Mouse (Mus musculus) ovary, postnatal 14 days (tissue): ENCODE data around the gene Dlk1.
A peak's percentile ranks its signal among the peaks of the same experiment; 100 is the strongest.

Source experiments
- DNase-seq: peaks from one replicate; pipeline ENCODE4 v3.0.0; 2022; ENCODE audit warnings: low spot score

The Dlk1 gene

GRCm38 (mm10) chr12:109452592-109452991, at the start of gene Dlk1:
Gene Dlk1, plus strand, starts transcription at chr12:109452823.
- DNase-seq: no peak

GRCm38 (mm10) chr12:109402943-109403342, 49.7 kb upstream of the Dlk1 start:
- DNase-seq: no peak

- no peak for DNase-seq
These were observed 48.9 kb upstream of the Dlk1 start for GRCm38 (mm10) chr12:109403752-109404151.

- no peak for DNase-seq
These were observed 46.6 kb upstream of the Dlk1 start for GRCm38 (mm10) chr12:109406018-109406417.

DNA sequence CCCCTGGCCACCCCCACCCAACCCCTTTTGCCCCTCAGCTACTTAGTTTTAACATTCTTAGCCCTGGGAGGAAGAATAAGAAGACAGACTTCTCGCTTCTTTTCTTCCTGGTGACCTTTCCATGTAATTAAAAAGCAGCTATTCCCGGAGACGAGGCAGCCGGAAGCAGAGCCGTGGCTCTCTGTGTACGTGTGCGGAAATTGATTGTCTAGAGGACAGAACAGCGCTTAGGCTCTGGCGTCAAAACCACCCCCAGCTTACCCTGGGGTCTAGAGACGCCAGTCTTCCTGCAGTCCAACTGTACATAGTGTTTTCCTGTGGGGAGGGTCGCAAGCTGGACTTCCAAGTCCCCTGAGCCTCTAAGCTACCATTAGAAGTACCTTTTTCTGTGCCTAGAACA, 41.9 kb upstream of the Dlk1 start:
- DNase-seq: no peak

DNA sequence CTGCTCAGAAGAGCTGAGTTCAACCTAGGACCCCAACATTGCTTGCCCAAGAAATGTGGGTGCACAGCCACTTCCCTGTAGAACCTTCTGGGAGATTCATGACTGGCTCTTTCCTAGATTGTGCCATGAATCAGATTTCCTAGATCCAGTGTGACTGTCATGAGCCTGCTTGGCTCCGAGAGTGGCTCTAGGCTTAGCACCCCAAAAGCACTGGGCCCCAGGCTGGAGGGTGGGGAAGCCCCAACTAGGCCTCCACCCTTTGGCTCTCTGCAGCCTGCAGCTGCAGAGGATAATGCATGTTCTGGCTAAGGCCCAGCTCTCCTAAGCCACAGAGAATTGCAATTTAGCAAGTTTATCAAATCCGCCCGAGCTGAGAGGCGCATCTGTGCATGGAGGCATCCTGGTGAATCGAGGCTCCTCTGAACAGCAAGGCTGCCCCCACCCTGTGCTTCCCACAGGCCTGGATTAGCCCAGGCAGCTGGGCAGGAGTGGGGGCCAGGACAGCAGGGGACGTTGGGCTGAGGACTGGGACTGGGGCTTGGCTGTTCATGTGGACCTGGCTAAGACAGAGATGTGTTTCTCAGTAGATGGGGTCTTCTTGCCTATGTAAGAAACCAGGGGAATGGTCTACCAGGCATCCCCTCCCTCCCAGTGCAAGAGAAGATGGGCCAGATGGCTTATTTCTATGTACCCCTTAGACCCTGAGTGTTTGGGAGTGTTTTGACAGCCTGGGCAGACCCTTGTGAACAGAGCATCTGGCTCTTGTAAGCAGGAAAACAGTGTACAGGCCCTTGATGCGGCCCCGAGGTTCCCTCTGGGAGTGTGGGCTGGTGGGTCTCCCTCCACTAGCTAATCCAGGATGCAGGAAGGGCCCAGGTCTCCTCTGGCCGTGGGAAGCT, 41.2 kb upstream of the Dlk1 start:
- no peak for DNase-seq

DNA sequence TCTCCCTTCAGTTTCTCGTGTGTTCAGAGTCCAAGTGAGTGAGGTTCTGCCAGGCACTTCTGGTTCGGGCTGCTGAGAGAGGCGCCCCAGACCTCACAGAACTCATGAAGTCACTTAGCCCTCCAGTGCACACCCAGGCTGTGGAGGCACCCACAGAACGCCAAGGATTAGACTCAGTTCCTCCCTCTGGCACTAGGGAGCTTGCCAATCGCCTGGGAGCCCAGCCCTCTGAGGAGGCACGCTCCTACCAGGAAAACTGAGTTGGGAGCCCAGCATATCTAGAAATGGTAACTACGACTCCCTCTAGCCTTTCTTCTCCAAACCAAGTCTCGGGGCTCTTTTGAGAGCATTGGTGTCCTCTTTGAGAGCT, 40.6 kb upstream of the Dlk1 start:
- no peak for DNase-seq

DNA sequence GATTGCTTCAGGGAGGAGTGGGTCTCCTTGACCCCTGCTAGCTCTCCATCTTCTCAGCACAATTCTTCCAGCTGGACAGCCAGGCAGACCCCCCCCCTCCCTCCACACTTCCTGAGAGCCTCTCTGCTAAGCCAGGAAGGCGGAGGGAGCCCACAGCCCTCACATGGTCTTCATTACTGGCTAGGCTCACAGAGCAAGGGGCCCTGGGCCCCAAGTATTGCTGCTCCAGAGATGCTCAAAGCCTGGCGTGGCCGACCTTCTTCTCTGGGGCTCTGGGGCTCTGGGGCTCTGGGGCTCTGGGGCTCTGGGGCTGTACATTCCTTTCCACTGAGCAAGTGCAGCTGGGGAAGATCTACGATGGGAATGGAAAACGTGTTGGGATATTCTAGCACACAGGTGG, 39.9 kb upstream of the Dlk1 start:
- no peak for DNase-seq

- DNase-seq: no peak
These were observed 39.3 kb upstream of the Dlk1 start for GRCm38 (mm10) chr12:109413321-109413720.

DNA sequence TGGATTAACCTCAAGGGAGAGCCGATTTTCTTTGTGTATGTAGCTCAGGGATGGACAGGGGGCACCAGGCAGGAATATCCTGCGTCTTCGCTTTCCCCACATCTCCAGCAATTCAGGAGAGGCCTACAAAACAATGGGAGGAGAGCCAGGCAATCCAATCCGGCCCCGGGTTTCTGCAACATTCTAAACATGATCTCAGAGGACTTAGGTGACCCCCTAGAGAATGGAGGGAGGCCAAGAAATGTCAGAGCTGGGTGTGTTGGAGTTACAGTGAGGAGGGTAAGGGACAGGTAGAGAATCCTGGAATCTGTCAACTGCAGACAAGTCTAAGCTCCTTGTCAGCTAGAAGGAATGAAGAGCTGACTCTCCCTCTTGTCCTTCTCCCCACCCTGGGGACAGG, 35.9 kb upstream of the Dlk1 start:
- DNase-seq: no peak

- no peak for DNase-seq
These were observed 35.0 kb upstream of the Dlk1 start for GRCm38 (mm10) chr12:109417476-109418201.

DNA sequence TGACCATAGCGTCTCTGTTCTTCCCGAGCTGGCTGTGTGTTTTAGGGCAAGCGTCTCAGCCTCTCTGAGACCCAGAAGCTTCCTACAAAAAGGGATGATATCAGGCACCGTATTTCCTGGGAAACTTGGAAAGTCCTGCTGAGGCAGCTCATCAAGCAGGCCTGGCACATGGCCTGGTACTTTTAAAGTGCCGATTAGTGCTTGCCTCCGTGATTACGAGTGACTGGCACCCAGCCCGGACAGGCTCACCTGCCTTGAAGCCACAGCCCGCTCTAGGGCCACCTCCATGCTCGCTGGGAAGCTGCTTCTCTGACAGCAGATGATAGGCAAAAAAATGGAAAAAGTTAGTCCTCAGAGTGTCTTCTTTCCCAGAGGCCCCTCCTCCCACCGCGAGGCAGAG, 32.6 kb upstream of the Dlk1 start:
- DNase-seq: no peak

GRCm38 (mm10) chr12:109423163-109423562, 29.5 kb upstream of the Dlk1 start:
- no peak for DNase-seq

DNA sequence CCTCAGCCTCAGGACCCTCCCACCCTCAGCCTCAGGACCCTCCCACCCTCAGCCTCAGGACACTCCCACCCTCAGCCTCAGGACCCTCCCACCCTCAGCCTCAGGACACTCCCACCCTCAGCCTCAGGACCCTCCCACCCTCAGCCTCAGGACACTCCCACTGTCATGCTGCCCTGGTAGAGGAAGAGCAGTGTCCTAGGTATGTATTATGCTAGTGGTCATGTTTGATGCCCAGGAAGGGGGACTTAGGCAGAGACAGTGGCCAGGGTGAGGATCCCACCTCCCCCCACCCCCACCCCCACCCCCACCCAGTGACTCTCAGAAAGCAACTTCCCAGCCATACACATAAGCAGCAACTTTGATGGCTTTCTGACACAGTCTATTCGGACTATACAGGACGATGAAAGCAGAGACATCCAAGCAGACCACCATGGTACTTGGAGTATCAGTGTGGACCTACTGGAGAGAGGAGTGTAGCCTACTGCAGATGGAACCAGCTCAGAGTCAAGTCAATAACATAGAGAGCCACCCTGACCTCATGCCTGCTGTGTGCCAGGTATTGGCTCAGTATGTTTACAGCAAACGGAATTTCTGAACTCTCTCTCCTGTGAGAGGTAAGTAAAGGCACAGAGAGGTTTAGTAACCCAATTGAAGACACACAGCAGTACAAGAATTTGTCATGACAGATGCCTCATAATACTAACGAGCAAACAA, 28.8 kb upstream of the Dlk1 start:
- DNase-seq: no peak

DNA sequence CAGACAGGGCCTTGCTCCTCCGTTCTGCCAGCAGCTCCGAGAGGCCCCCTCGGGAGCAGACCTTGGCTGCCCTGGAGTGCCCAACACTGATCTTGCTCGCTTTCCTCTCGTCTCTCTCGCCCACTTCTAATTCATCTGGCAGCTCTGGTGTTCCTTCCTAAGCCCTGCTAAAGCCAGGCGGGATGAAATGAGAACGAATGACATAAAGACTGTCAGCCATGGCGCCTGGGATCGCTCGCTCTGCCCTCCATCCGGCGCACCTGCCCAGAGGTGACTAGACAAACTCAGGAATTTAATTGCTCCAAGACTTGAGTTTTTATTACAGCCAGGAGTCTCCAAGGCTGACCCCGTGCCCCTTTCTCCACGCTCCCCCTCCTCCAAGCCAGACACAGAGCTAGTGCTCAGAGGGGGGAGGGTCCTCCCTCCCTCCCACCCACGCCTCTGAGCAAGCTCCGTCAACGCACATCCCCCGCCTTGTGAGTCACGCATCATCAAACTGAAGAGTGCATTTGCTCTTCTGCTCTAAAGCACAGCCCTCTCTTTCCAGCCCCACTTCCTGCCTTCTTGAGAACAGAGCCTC, 27.8 kb upstream of the Dlk1 start:
- DNase-seq: no peak

GRCm38 (mm10) chr12:109425982-109426381, 26.6 kb upstream of the Dlk1 start:
- no peak for DNase-seq

DNA sequence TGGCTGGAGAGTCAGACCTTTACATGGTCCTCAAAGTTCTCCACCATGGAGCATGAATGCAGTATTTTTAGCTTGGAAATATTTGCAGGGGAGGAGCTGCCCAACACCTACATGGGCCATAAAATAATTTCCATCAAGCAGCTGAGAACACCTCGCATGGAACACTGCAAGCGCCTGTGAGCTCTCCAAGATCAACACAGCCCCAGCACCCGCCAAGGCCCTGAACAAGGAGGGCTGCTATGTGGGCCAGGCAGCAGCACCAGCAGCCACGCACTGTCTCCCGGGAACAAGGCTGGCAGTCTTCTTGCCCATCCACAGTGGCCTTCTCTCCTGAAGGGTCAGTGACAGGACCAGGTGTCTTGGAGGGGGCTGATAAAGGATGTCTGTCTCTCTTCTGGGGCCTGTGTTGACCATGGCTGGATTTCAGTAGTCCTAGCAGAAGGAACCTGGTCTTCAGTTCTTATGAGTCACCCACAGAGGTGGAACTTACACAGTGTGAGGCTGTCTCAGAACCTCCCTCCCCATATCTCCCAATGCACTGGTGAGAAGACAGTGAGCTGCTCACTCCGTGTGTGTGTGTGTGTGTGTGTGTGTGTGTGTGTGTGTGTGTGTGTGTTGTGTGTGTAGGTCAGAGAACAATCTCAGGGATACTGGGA, 20.0 kb upstream of the Dlk1 start:
- no peak for DNase-seq

GRCm38 (mm10) chr12:109436367-109436807, 16.2 kb upstream of the Dlk1 start:
- no peak for DNase-seq

GRCm38 (mm10) chr12:109436852-109437251, 15.8 kb upstream of the Dlk1 start:
- no peak for DNase-seq

DNA sequence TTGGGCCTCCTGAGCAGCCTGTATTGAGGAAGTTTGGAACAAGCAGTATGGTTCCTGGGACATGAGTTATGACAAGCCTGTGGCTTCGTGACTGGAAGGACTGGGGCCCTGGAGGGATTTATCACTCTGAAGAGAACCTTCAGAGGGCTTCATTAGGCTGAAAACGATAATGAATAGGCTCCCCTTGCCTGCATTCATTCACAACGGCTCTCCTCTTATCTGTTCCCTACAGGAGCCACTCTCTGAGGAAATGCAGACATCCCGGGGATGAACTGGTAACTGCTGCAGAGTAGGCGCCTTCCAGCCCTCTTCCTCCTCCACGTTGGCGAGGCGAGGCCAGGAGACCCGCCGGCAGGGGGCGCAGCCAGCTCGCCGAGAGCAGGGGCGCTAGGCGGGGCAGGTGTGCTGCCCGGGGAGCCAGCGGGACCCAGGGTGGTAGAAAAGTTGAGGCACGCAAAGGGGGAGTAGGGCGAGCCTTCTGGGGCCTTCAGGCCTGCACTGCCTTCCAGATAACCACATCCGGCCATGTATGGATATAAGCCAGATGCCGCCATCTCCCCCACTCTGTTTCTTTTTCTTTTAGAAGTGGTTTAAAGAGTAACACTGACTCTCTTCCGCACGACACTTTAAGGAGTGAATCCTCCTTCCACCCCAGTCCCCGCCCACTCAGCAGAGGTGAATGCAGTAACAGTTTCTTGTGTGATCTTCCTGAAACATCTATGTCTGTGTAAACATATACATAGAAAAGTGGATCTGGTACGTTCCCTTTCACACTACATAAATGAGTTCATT, 14.9 kb upstream of the Dlk1 start:
- peak; percentile 83 for DNase-seq

- no peak for DNase-seq
These were observed 14.2 kb upstream of the Dlk1 start for GRCm38 (mm10) chr12:109438383-109438782.
